Mouse (Mus musculus) thymus, adult 2 months (tissue): ENCODE results near the gene Htra3.

ENCODE experiments used
- CTCF ChIP-seq: fragments of 200-500 bp; IDR thresholded peaks from 2 replicates; pipeline ENCODE4 v1.5.1; 2012; ENCODE audit warnings: mild to moderate bottlenecking, control low read depth, low read length, moderate library complexity, borderline replicate concordance; ENCODE audit not compliant: control insufficient read depth, poor library complexity, insufficient read depth; ENCODE audit errors: extremely low read depth
- POLR2A ChIP-seq: fragments of 200-500 bp; IDR thresholded peaks from 2 replicates; pipeline ENCODE4 v1.6.1; 2012; ENCODE audit warnings: mild to moderate bottlenecking, low read length, control low read depth, moderate library complexity; ENCODE audit not compliant: control insufficient read depth, poor library complexity, insufficient read depth; ENCODE audit errors: extremely low read depth

DNA sequence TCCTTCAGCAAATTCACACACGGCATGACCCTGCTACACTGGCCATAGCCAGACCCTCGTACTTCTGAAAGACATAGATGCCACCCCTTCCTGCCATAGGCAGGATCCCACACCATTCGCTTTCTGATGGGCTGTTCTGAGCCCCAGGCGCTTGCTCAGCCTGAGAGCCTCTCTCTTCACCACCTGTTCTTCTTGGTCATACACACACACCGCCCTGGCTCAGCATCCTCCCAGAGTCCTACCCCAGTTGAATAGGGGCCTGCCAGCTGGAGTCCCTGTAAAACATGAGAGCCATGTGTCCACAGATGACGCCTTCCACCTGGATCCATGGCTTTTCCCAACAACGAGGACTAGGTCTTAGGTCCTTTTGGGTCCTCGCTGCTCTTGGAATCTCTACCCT, 66.9 kb downstream of the Htra3 start:
- TF ChIP-seq CTCF (no peak), POLR2A (no peak)
